Mouse (Mus musculus): ENCODE measurements around the gene Slc35e1.

DNA sequence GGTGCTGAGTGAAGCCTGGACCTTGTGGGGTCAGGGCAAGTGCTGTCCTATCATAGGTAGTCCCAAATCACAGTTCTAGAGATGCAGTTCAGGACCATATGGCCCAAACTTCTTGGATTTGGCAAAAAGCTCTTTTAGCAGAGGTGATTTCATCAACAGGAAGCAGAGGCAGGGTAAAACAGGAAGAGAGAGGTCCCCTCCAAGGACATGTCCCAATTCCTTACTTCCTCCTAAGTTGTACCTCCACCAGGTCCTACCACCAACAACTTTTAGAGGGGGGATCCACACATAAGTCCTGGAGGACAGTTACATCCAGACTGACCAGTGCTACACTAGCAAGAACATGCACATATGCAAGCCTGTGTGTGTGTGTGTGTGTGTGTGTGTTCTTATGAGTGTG lies 5.4 kb downstream of the Slc35e1 start:
- TF ChIP-seq TAL1 (IDR thresholded peaks at IDR 0.05; ENCODE audit: low read length) (no peak), GATA1 (IDR thresholded peaks at IDR 0.05; ENCODE audit: low read length) (no peak)
